Mouse (Mus musculus): Measurements from ENCODE around the gene Zzz3.

DNA sequence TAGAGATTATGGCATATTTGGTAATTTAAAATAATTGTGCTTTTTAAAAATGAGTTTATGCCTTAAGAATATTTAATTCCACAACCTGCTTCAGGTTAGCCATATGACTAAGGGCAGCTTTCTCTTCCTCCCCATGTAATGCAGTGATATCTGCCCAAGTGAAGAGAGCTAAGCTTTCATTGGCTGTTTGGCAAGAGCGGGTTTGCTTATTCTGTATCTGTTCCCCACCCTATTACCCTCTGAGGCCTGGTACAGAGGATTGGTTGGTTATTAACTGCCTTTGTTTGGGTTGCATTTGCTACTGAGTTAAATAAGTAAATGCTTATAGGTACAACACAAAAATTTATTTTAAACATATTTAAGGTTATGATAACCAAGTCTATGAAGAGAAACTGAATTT is 51.7 kb downstream of the Zzz3 start:
- TF ChIP-seq CTCF (IDR thresholded peaks at IDR 0.05; ENCODE audit: control insufficient read depth, insufficient read depth, insufficient replicate concordance, low read depth, low read length) (no peak), POLR2A (IDR thresholded peaks at IDR 0.05; ENCODE audit: control insufficient read depth, low read depth, low read length) (no peak)
